ENCODE assay signal across 13 mouse cellular contexts in genomic region chr2:18053243-18053950, GRCm38 (mm10). TPM values are rescaled to one million over a fixed set of nuclear protein-coding genes. Genes with fewer than 3 reads are reported as not detected.
DNase-seq lines count a peak whose midpoint lies in the region; ATAC-seq lines count a peak whose summit lies in the region.
"Had no signal": no experiment of that assay in that cellular context is flagged by ENCODE, and none has a peak within 500 bp of the region (broad histone marks: within the 10 kb centered on the region; RNA-seq: fewer than 3 reads in every experiment).

No protein-coding gene starts in this region.

- peak overlapping the region; percentile 99 for H3K27ac ChIP-seq in heart, embryonic 10.5 days
- H3K27ac ChIP-seq in midbrain, embryonic 10.5 days (replicated peaks), result peak overlapping the region; percentile 100
- H3K27ac ChIP-seq in midbrain, embryonic 15.5 days, result no peak overlapping the region
- H3K27ac ChIP-seq in embryonic facial prominence, embryonic 14.5 days (replicated peaks; ENCODE audit: low read depth, low read length), result 0 out of 2 replicates have a peak overlapping the region, but pooled peaks have one; percentile 8
- peak overlapping the region; percentile 99 for H3K27ac ChIP-seq in midbrain, embryonic 13.5 days

- ATAC-seq in midbrain, embryonic 15.5 days (replicated peaks), result no peak
- ATAC-seq in embryonic facial prominence, embryonic 14.5 days (ENCODE audit: low read depth), result no peak
- ATAC-seq in midbrain, embryonic 13.5 days, result no peak

- H3K9me3 ChIP-seq in heart, embryonic 10.5 days, result no peaks in the 10 kb centered on the region
- no peaks in the 10 kb centered on the region for H3K9me3 ChIP-seq in midbrain, embryonic 10.5 days (replicated peaks)
- H3K9me3 ChIP-seq in midbrain, embryonic 15.5 days, result no peaks in the 10 kb centered on the region
- H3K9me3 ChIP-seq in embryonic facial prominence, embryonic 14.5 days (ENCODE audit: control insufficient read depth, low read length), result no peaks in the 10 kb centered on the region
- H3K9me3 ChIP-seq in midbrain, embryonic 13.5 days, result no peaks in the 10 kb centered on the region

- no peaks in the 10 kb centered on the region for H3K27me3 ChIP-seq in heart, embryonic 10.5 days (ENCODE audit: insufficient read depth, poor library complexity, severe bottlenecking)
- H3K27me3 ChIP-seq in midbrain, embryonic 10.5 days (ENCODE audit: low read depth, poor library complexity, severe bottlenecking), result no peaks in the 10 kb centered on the region
- H3K27me3 ChIP-seq in midbrain, embryonic 15.5 days (replicated peaks), result no peaks in the 10 kb centered on the region
- H3K27me3 ChIP-seq in embryonic facial prominence, embryonic 14.5 days (replicated peaks; ENCODE audit: control insufficient read depth, insufficient read depth, low read length), result no peaks in the 10 kb centered on the region
- H3K27me3 ChIP-seq in midbrain, embryonic 13.5 days, result no peaks in the 10 kb centered on the region

- 46% methylated on average over 1 of the region's 1 CpGs for WGBS in heart, embryonic 10.5 days
- 9% methylated on average over 1 of the region's 1 CpGs for WGBS in midbrain, embryonic 10.5 days
- WGBS in midbrain, embryonic 15.5 days, result 28% methylated on average over 1 of the region's 1 CpGs
- 53% methylated on average over 1 of the region's 1 CpGs for WGBS in embryonic facial prominence, embryonic 14.5 days
- 7% methylated on average over 1 of the region's 1 CpGs for WGBS in midbrain, embryonic 13.5 days

- H3K4me1 ChIP-seq in heart, embryonic 10.5 days, result peaks cover 30% of the 10 kb centered on the region
- peaks cover 60% of the 10 kb centered on the region for H3K4me1 ChIP-seq in midbrain, embryonic 10.5 days
- H3K4me1 ChIP-seq in midbrain, embryonic 15.5 days, result peaks cover 43% of the 10 kb centered on the region
- peaks cover 38% of the 10 kb centered on the region for H3K4me1 ChIP-seq in embryonic facial prominence, embryonic 14.5 days (ENCODE audit: control insufficient read depth, insufficient read depth, low read length)
- H3K4me1 ChIP-seq in midbrain, embryonic 13.5 days (replicated peaks), result peaks cover 63% of the 10 kb centered on the region

- H3K9ac ChIP-seq in midbrain, embryonic 15.5 days, result no peak overlapping the region
- H3K9ac ChIP-seq in embryonic facial prominence, embryonic 14.5 days (ENCODE audit: low read depth, low read length), result no peak overlapping the region
- no peak overlapping the region; the same call in 1 of the 2 replicates for H3K9ac ChIP-seq in midbrain, embryonic 13.5 days (replicated peaks)

- no peaks in the 10 kb centered on the region for H3K36me3 ChIP-seq in heart, embryonic 10.5 days
- no peaks in the 10 kb centered on the region for H3K36me3 ChIP-seq in midbrain, embryonic 10.5 days
- H3K36me3 ChIP-seq in midbrain, embryonic 15.5 days (replicated peaks), result no peaks in the 10 kb centered on the region
- no peaks in the 10 kb centered on the region for H3K36me3 ChIP-seq in embryonic facial prominence, embryonic 14.5 days (ENCODE audit: control insufficient read depth, insufficient read depth, low read length)
- H3K36me3 ChIP-seq in midbrain, embryonic 13.5 days, result no peaks in the 10 kb centered on the region

- H3K4me3 ChIP-seq in heart, embryonic 10.5 days, result no peak overlapping the region
- peak overlapping the region; percentile 81 for H3K4me3 ChIP-seq in midbrain, embryonic 10.5 days
- H3K4me3 ChIP-seq in midbrain, embryonic 15.5 days, result no peak overlapping the region
- H3K4me3 ChIP-seq in embryonic facial prominence, embryonic 14.5 days (ENCODE audit: low read depth, low read length), result no peak overlapping the region
- H3K4me3 ChIP-seq in midbrain, embryonic 13.5 days (replicated peaks), result no peak overlapping the region

- no peak overlapping the region for H3K4me2 ChIP-seq in midbrain, embryonic 15.5 days
- no peak overlapping the region for H3K4me2 ChIP-seq in embryonic facial prominence, embryonic 14.5 days (ENCODE audit: low read depth, low read length)
- H3K4me2 ChIP-seq in midbrain, embryonic 13.5 days (replicated peaks), result peak overlapping the region; percentile 90; the same call in 1 of the 2 replicates

- DNase-seq in heart, embryonic 10.5 days (ENCODE audit: low spot score), result no peak
- DNase-seq in heart, postnatal 10 days, result no peak
- peak; percentile 39 for DNase-seq in midbrain, embryonic 10.5 days (ENCODE audit: low spot score)
- DNase-seq in embryonic facial prominence, embryonic 14.5 days (ENCODE audit: low spot score), result no peak
- DNase-seq in left cerebral cortex, adult 9 months (ENCODE audit: low spot score in 2 of 2), result no peak
- no peak for DNase-seq in B cell, adult 2 months
- DNase-seq: cerebellum, adult 2 months; liver had no signal

- intact Hi-C loops in heart, postnatal 10 days (cut with DNase I), result no loop called here

RNA-seq across cellular contexts. Expression of gene Mllt10, which starts 1.6 kb away (rescaled TPM):
- 39.8 and 54.8 TPM in 2 replicates for polyA plus RNA-seq in heart, embryonic 10.5 days (2016; fragmentation: Nextera tagmentation; extraction: Ambion mirVana)
- total RNA-seq in heart, postnatal 10 days (2021), result 10 to 100 TPM; 40.6 to 43.1 TPM
- polyA plus RNA-seq in midbrain, embryonic 10.5 days (2016; fragmentation: Nextera tagmentation; extraction: Ambion mirVana), result 66.9 and 71.0 TPM in 2 replicates
- 49.9 and 53.1 TPM in 2 replicates for polyA plus RNA-seq in midbrain, embryonic 15.5 days (2015; fragmentation: Nextera tagmentation; extraction: Ambion mirVana)
- 27.4 and 32.1 TPM in 2 replicates for polyA plus RNA-seq in embryonic facial prominence, embryonic 14.5 days (2014; fragmentation: Nextera tagmentation; extraction: Ambion mirVana)
- 69.6 and 75.2 TPM in 2 replicates for polyA plus RNA-seq in midbrain, embryonic 13.5 days (2015; fragmentation: Nextera tagmentation; extraction: Ambion mirVana)

RNA-seq across cellular contexts. Expression of gene Skida1, which starts 4.5 kb away (rescaled TPM):
- polyA plus RNA-seq in heart, embryonic 10.5 days (2016; fragmentation: Nextera tagmentation; extraction: Ambion mirVana), result 6.7 and 9.4 TPM in 2 replicates
- total RNA-seq in heart, postnatal 10 days (2021), result 1 to 10 TPM; 4.8 to 5.7 TPM
- polyA plus RNA-seq in midbrain, embryonic 10.5 days (2016; fragmentation: Nextera tagmentation; extraction: Ambion mirVana), result 19.3 and 22.7 TPM in 2 replicates
- 8.1 and 9.0 TPM in 2 replicates for polyA plus RNA-seq in midbrain, embryonic 15.5 days (2015; fragmentation: Nextera tagmentation; extraction: Ambion mirVana)
- 4.0 and 5.8 TPM in 2 replicates for polyA plus RNA-seq in embryonic facial prominence, embryonic 14.5 days (2014; fragmentation: Nextera tagmentation; extraction: Ambion mirVana)
- polyA plus RNA-seq in midbrain, embryonic 13.5 days (2015; fragmentation: Nextera tagmentation; extraction: Ambion mirVana), result 17.8 and 18.3 TPM in 2 replicates
- total RNA-seq: monocyte, adult 5-6 weeks had no signal

RNA-seq across cellular contexts. Expression of gene A930004D18Rik, which starts 15.9 kb away (rescaled TPM):
- 14.5 and 14.9 TPM in 2 replicates for polyA plus RNA-seq in heart, embryonic 10.5 days (2016; fragmentation: Nextera tagmentation; extraction: Ambion mirVana)
- total RNA-seq in heart, postnatal 10 days (2021), result 1 to 10 TPM; 3.0 to 4.2 TPM
- 25.0 and 25.1 TPM in 2 replicates for polyA plus RNA-seq in midbrain, embryonic 10.5 days (2016; fragmentation: Nextera tagmentation; extraction: Ambion mirVana)
- polyA plus RNA-seq in midbrain, embryonic 15.5 days (2015; fragmentation: Nextera tagmentation; extraction: Ambion mirVana), result 8.1 and 11.8 TPM in 2 replicates
- polyA plus RNA-seq in embryonic facial prominence, embryonic 14.5 days (2014; fragmentation: Nextera tagmentation; extraction: Ambion mirVana), result 6.9 and 9.1 TPM in 2 replicates
- polyA plus RNA-seq in midbrain, embryonic 13.5 days (2015; fragmentation: Nextera tagmentation; extraction: Ambion mirVana), result 14.7 and 17.1 TPM in 2 replicates

RNA-seq across cellular contexts. Expression of gene H2al2a, which starts 56.6 kb away (rescaled TPM):
- not detected in 2 replicates for polyA plus RNA-seq in heart, embryonic 10.5 days (2016; fragmentation: Nextera tagmentation; extraction: Ambion mirVana)
- total RNA-seq in heart, postnatal 10 days (2021), result not detected
- not detected in 2 replicates for polyA plus RNA-seq in midbrain, embryonic 10.5 days (2016; fragmentation: Nextera tagmentation; extraction: Ambion mirVana)
- polyA plus RNA-seq in midbrain, embryonic 15.5 days (2015; fragmentation: Nextera tagmentation; extraction: Ambion mirVana), result not detected in 2 replicates
- not detected in 2 replicates for polyA plus RNA-seq in embryonic facial prominence, embryonic 14.5 days (2014; fragmentation: Nextera tagmentation; extraction: Ambion mirVana)
- not detected in 2 replicates for polyA plus RNA-seq in midbrain, embryonic 13.5 days (2015; fragmentation: Nextera tagmentation; extraction: Ambion mirVana)
- total RNA-seq: ES-E14; gastrocnemius, postnatal 10 days had no signal
- polyA plus RNA-seq: cerebellum, adult 2 months had no signal
